Mouse (Mus musculus) CH12F3 (cell line): ENCODE measurements around the gene Ank3.

ENCODE experiments used
- in situ Hi-C: fragments of 300-500 bp; cut with MboI; formaldehyde crosslinking; loops from 2 replicates; pipeline ENCODE4 v1.14.3; 2020; ENCODE audit warnings: low sequenced_read_pairs

Ank3 gene

GRCm38 (mm10) chr10:69533505-69534388 lies 135.2 kb downstream of the Ank3 start:
- in situ Hi-C loops = no loop called here

GRCm38 (mm10) chr10:69534716-69535115 lies 136.1 kb downstream of the Ank3 start:
- in situ Hi-C loops = no loop called here

DNA sequence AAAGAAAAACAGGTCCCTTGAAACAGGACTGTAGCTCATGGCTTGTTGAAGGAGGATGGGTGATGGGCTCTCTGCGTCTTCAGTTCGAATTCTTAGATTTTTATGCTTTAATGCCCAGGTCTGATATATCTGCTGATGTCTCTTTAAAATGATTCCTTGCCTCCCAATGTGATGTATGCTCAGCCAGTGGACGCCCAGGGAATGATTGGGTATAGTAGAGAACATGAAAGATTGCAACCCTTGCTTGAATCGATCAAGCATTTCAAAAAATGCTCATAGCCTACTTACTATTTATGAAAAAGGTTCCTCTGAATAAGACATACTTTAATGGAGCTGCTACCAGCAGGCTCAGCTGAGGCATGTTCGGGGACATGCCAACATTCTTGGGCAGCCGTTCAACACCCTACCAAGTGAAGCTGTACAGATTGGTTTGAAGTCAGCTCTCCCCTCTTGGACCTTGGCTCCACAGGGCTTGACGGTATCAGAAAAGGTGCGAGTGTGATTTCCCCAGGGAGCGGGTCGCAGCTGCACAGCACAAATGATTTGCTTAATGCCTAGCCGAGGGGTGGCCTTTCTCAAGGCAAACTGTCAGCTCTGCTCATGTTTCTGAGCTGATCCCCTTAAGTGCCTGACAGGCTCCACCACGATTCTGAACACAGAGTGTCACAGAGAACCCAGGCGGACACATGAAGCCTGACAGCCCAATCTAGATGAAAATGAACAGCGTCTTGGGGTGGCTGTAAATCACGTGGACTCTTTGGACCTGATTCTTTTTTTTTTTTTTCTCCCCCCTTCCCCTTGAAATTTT lies 136.8 kb downstream of the Ank3 start:
- in situ Hi-C loops = no loop called here

DNA sequence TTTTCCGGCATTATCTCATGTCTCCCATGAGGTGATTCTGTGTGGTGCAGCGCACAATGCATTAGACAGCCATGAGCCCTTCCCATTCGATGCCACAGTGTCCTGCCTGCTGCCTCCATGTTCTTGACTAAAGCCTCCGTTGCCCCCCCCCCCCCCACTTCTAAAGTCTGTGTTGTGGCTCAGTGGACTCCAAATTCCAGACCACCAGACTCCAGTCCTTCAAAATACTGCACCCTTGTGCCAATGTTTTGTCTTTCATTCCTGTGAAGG lies 137.3 kb downstream of the Ank3 start:
- in situ Hi-C loops = no loop called here

GRCm38 (mm10) chr10:69536372-69537075 lies 138.0 kb downstream of the Ank3 start:
- in situ Hi-C loops = no loop called here

DNA sequence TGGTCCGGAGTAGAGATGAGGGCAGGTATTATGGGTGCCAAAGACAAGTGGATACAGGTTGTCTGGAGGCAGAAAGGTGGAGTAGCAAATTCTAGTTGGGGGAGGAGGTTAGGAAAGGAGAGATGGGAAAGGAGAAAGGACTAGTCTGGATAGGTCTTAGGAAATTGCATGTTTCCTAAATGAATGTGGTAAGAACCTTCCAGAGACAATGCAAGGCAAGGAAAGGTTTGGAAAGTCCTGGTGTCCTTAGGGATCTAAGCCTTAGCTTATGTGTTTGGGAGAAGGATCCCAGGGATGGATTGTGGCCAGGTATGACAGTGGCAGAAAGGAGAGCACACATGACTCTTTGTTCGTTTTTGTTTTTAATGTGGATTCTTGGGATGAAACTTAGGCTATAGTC lies 139.7 kb downstream of the Ank3 start:
- in situ Hi-C loops = no loop called here

GRCm38 (mm10) chr10:69542439-69542838 lies 143.9 kb downstream of the Ank3 start:
- in situ Hi-C loops = no loop called here

GRCm38 (mm10) chr10:69543876-69544620 lies 145.5 kb downstream of the Ank3 start:
- in situ Hi-C loops = no loop called here

GRCm38 (mm10) chr10:69544653-69545052 lies 146.1 kb downstream of the Ank3 start:
- in situ Hi-C loops = no loop called here

DNA sequence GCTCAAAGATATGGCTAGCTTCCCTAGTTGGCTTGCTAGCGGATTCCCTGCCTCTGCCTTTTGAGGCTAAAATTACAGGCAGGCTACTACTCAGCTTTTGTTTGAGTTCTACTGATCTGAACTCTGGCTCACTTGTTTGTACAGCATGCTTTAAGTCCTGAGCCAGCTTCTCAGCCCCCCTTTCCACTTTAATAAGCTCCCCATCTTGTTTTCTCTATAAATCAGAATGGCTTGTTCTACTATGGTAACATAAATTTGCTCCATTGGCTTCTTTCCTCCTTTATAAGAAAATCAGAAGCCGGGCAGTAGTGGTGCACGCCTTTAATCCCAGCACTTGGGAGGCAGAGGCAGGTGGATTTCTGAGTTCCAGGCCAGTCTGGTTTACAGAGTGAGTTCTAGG lies 147.4 kb downstream of the Ank3 start:
- in situ Hi-C loops = no loop called here

- in situ Hi-C loops = no loop called here
Observed at GRCm38 (mm10) chr10:69546643-69547042, 148.1 kb downstream of the Ank3 start.

DNA sequence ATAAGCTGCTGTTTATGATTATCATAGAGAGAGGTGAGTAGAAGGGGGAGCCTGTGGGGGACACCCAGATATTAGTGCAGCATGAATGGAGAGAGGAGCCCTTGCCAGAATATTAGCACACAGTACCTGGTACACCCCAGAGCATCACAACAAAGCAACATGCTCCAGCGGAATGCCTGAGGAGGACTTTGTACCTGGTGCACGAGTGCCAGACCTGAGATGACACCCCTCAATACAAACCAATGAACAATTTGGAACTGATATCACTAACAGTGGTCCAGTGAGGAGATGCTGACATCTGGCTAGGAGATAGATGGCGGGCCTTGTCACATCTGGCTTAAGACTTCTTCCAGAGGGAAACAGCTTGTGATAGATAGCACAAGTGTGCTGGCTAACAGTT lies 150.2 kb downstream of the Ank3 start:
- in situ Hi-C loops = no loop called here

DNA sequence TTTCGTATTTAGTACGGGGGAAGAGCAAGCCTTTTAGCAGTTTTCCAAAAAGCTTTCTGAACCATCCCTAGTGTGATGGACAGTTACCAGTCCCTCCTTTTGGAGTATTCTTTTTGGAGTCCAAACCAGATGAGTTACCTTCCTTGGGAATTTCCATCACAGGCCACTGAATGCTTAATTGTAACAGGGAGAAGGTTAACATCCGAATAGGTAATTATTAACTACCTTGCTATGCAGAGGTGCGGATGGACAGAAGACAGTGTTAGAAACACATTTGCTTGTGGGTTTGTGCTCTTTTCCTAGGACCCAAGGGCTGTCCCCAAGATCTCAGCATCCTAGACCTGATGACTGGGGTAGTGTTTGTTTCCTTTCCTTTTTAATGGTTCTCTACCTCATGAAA lies 150.6 kb downstream of the Ank3 start:
- in situ Hi-C loops = no loop called here

DNA sequence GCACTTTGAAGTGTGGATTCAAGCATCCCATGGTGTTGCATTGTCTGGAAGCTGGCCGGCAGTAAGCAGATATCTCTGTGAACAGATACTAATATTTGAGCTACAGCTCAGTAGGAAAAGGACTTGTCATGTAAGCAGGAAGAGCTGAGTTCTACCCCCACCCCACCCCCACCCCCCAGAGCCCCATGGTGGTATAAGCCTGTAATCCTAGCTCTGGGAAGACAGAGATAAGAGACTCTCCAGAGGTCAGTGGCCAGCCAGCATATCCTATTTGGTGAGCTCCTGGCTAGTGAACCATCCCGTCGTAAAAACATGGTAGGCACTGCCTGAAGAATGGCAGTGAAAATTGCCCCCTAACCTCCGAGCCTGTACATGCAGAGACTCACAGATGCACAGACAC lies 152.3 kb downstream of the Ank3 start:
- in situ Hi-C loops = no loop called here

- in situ Hi-C loops = no loop called here
Observed at GRCm38 (mm10) chr10:69553091-69553490, 154.5 kb downstream of the Ank3 start.

DNA sequence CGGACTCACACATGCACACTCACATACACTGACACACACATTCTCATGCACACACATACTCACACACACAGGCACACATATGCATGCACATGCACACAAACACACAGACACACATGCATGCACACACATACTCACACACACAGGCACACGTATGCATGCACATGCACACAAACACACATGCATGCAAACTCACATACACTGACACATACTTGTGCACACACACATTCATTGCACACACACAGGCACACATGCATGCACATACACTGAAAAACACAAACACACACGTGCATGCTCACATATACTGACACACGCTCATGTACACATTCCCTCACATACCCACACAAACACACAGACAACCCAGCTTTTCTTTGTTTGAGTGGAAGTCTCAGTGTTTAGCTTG lies 157.0 kb downstream of the Ank3 start:
- in situ Hi-C loops = no loop called here

DNA sequence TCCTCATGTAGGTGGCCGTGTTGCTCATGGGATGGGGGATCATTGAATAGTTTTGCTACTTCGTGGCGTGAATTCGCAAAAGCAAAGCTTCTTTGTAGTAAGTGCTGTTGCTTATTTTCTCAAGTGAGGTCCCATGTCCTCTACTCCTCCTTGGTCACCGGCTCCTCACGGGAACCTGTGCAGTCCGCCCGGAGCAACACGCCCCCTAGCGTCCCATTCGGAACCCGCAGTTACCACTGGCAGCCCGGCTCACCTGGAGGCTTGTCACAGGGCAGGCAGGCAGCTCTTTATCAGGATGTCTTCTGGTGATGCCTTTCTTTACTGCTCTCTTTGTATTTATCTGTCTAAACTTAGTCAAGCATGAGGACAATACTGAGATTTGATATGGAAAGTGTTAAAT lies 157.7 kb downstream of the Ank3 start:
- in situ Hi-C loops = no loop called here

DNA sequence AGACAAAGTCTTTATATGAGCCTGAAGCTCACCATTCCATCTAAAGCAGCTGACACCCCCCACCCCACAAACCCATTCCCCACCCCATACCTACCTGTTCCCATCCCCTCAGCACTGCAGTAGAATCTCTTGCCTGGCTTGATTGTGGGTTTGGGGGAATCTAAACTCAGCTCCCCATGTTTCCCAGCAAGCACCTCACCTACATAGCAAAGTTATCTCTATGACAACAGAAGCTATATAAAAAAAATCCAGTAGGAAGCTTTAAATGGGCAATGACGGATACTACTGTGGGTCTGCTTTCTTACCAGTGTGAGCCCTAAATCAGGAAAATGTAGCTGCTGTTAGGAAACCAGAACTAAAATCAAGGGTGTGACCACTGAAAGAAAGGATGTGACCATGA lies 161.7 kb downstream of the Ank3 start:
- in situ Hi-C loops = no loop called here

DNA sequence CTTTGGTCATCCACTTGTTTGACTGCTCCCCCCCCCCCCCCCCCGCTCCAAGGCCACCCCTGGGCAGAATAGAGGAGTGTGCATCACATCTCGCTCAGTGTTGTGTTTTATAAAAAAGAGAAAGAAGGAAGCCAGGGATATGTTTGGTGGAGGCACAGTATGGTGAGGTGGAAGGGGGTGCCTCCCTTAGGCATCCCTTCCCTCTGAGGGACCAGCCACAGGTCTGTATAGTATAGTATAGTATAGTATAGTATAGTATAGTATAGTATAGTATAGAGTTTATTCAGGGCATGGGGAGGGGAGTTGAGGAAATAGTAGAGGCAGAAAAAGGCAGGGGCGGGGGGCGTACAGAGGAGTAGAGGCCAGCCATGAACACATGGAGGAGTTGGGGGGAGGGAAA lies 164.4 kb downstream of the Ank3 start:
- in situ Hi-C loops = no loop called here

- in situ Hi-C loops = no loop called here
Observed at GRCm38 (mm10) chr10:69565052-69565451, 166.5 kb downstream of the Ank3 start.

GRCm38 (mm10) chr10:69568976-69569375 lies 170.4 kb downstream of the Ank3 start:
- in situ Hi-C loops = no loop called here
